Mouse (Mus musculus) megakaryocyte, embryonic 14.5 days (primary cell): ENCODE measurements around the gene Ccdc157.

ENCODE experiments used
- FLI1 ChIP-seq: IDR thresholded peaks from 2 replicates; pipeline ENCODE4 v1.6.1; 2012; ENCODE audit warnings: low read length, inconsistent platforms, mixed read lengths
- GATA1 ChIP-seq: IDR thresholded peaks from 3 replicates; pipeline ENCODE4 v1.6.1; 2012; ENCODE audit warnings: mixed read lengths, low read length, inconsistent platforms, borderline replicate concordance

DNA sequence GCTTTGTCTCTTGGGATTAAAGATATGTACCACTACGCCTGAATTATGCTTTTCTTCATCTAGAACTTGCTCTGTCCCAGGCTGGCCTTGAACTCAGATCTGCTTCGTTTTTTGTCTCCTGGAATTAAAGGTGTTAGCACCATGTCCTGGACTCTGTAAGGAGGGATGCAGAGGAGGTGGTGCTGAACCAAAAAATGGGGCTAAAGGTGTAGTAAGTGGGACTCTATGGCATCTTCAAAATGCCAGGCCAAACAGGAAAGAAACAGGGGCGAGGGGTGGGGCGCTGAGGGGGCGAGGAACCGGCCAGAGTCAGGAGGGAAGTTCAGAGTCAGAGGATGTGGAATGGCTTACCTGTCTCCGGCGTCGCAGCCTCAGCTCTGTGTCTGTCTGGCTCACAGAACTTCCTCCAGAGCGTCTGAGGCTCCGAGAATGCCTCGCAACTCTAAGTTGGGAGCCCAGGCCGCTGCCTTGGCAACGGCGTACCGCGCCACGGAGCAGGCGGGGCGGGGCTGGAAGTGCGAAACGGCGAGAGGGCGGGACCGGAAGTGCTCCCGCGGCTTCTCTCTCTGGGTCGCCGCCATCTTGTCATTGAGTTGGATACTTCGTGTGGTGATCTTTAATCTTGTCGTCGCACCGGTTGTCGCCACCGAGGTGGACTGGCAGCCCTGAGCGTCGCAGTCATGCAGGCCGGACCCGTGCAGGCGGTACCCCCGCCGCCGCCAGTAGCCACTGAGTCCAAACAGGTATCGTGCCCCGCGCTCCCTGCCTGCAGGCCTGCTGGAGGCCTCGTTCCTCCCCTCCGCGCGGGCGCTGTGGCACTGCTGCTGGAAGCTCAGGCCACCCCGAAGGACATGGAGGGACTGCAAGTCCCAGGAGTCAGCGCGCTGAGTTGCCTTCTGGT is at the start of gene Ccdc157, which contains the start of gene Sf3a1:
- no peak for TF ChIP-seq GATA1
- TF ChIP-seq FLI1: peak; percentile 70; the same call in 1 of the 2 replicates
